Mouse (Mus musculus) stomach, embryonic 15.5 days (tissue): Measurements from ENCODE around the gene Mrpl1. TPM values are rescaled to one million over a fixed set of nuclear protein-coding genes. Genes with fewer than 3 reads are reported as not detected.

Source experiments
- polyA plus RNA-seq: library from polyadenylated mRNA; unstranded; fragments of >200 nt; fragmentation: Nextera tagmentation; extraction: Ambion mirVana; gene quantifications from 2 replicates; pipeline ENCODE4 v1.2.1, GENCODE M21; 2015

Gene Mrpl1
- polyA plus RNA-seq, 1 experiment from 2014 or later, result 21.4 TPM

Other genes starting within 250 kb of the Mrpl1 start
- gene Cnot6l, start 45.3 kb upstream of the Mrpl1 start, polyA plus RNA-seq, result 25.7 and 28.3 TPM in 2 replicates
- gene Fras1, start 164.5 kb downstream of the Mrpl1 start, polyA plus RNA-seq, result 20.3 and 26.6 TPM in 2 replicates